Mouse (Mus musculus) natural killer cell, adult 2 months (primary cell): ENCODE measurements around the gene Gpr62.
A peak's percentile ranks its signal among the peaks of the same experiment; 100 is the strongest.

Experiments used
- DNase-seq, 2 experiments: peaks; one replicate each; pipeline ENCODE4 v3.0.0; 2022; ENCODE audit warnings: low spot score in 2 of 2

Gpr62 gene

GRCm38 (mm10) chr9:106474456-106474855 is 8.7 kb upstream of the Gpr62 start:
- DNase-seq = peak; percentile 60 to 71

GRCm38 (mm10) chr9:106473753-106474105 is 8.0 kb upstream of the Gpr62 start:
- DNase-seq = no peak

GRCm38 (mm10) chr9:106473081-106473752 is 7.5 kb upstream of the Gpr62 start:
- no peak for DNase-seq

- no peak for DNase-seq
These were observed 6.6 kb upstream of the Gpr62 start for GRCm38 (mm10) chr9:106472321-106472720.

- DNase-seq = no peak
These were observed 6.2 kb upstream of the Gpr62 start for GRCm38 (mm10) chr9:106471892-106472291.

- no peak for DNase-seq
These were observed 5.4 kb upstream of the Gpr62 start for GRCm38 (mm10) chr9:106470991-106471750.

GRCm38 (mm10) chr9:106469776-106470175 is 4.0 kb upstream of the Gpr62 start:
- no peak for DNase-seq

GRCm38 (mm10) chr9:106469317-106469716 is 3.6 kb upstream of the Gpr62 start:
- DNase-seq = peak in 1 of 2 experiments; percentile 33

- no peak for DNase-seq
These were observed 2.0 kb upstream of the Gpr62 start for GRCm38 (mm10) chr9:106467746-106468145.

GRCm38 (mm10) chr9:106466721-106467120 is 983 bp upstream of the Gpr62 start:
- no peak for DNase-seq

GRCm38 (mm10) chr9:106464751-106465541 is 792 bp downstream of the Gpr62 start:
- DNase-seq = peak; percentile 37 to 40

GRCm38 (mm10) chr9:106463122-106464063 is 2.3 kb downstream of the Gpr62 start:
- DNase-seq = no peak

GRCm38 (mm10) chr9:106462430-106462800 is 3.3 kb downstream of the Gpr62 start:
- DNase-seq = no peak

GRCm38 (mm10) chr9:106461641-106462429 is 3.9 kb downstream of the Gpr62 start:
- DNase-seq = no peak

- no peak for DNase-seq
These were observed 4.7 kb downstream of the Gpr62 start for GRCm38 (mm10) chr9:106461026-106461415.

GRCm38 (mm10) chr9:106460401-106461025 is 5.2 kb downstream of the Gpr62 start:
- DNase-seq = no peak

- DNase-seq = no peak
These were observed 5.8 kb downstream of the Gpr62 start for GRCm38 (mm10) chr9:106459946-106460345.

- DNase-seq = no peak
These were observed 7.8 kb downstream of the Gpr62 start for GRCm38 (mm10) chr9:106457920-106458319.

- DNase-seq = no peak
These were observed 8.6 kb downstream of the Gpr62 start for GRCm38 (mm10) chr9:106457163-106457559.
